ENCODE assay signal across 10 mouse cellular contexts in the genomic region with DNA sequence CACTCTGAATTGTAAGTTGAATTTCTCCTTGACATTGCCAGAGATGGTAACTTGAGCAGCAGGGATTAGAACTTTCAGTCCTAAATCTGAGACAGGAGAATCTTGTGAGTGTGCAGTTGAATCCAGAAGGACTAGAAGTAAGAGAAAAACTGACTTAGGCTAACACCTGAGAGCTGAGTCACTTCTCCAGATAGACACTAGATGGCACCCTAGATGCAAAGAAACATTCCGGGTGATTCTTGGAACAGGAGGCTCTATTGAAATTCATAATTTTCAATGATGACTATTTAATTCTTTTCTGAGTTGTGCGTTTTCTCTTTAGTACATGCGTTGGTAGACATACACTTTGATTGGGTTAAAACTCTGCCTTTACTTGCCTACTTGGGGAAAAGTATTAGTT.
A peak's percentile ranks its signal among the peaks of the same experiment; 100 is the strongest.
DNase-seq lines count a peak whose midpoint lies in the region; ATAC-seq and TF ChIP-seq lines count a peak whose summit lies in the region.
"Had no signal": no experiment of that assay in that cellular context is flagged by ENCODE, and none has a peak within 500 bp of the region (broad histone marks: within the 10 kb centered on the region; RNA-seq: fewer than 3 reads in every experiment).

No protein-coding gene starts in this region.

- no peak for TF ChIP-seq POLR2A in MEL (IDR thresholded peaks at IDR 0.05; ENCODE audit: control insufficient read depth in 1 of 2, insufficient read depth in 1 of 2, low read depth in 1 of 2, low read length in 2 of 2, poor library complexity in 1 of 2)

- peak; percentile 46 for TF ChIP-seq RAD21 in MEL (IDR thresholded peaks at IDR 0.05; ENCODE audit: low read depth, low read length)

- H3K27me3 ChIP-seq in forebrain, postnatal 0 days (ENCODE audit: insufficient read depth, low read length), result no peaks in the 10 kb centered on the region
- H3K27me3 ChIP-seq in forebrain, embryonic 16.5 days (replicated peaks; ENCODE audit: control insufficient read depth, insufficient read depth, low read length), result no peaks in the 10 kb centered on the region
- H3K27me3 ChIP-seq in MEL (ENCODE audit: control insufficient read depth in 1 of 2, insufficient read depth in 2 of 2, low read length in 2 of 2), result no peaks in the 10 kb centered on the region

- H3K4me2 ChIP-seq in forebrain, postnatal 0 days (ENCODE audit: low read depth), result no peak overlapping the region
- no peak overlapping the region for H3K4me2 ChIP-seq in forebrain, embryonic 16.5 days (ENCODE audit: low read length)

- no peaks in the 10 kb centered on the region for H3K9me3 ChIP-seq in forebrain, postnatal 0 days (ENCODE audit: low read length)
- H3K9me3 ChIP-seq in forebrain, embryonic 16.5 days (ENCODE audit: control insufficient read depth, low read length), result no peaks in the 10 kb centered on the region
- H3K9me3 ChIP-seq in MEL (replicated peaks; ENCODE audit: insufficient read depth, low read length), result no peaks in the 10 kb centered on the region
- H3K9me3 ChIP-seq: midbrain, embryonic 10.5 days had no signal

- no peak overlapping the region for H3K9ac ChIP-seq in forebrain, postnatal 0 days
- no peak overlapping the region for H3K9ac ChIP-seq in forebrain, embryonic 16.5 days (replicated peaks; ENCODE audit: low read depth, low read length)
- no peak overlapping the region for H3K9ac ChIP-seq in MEL (ENCODE audit: control insufficient read depth, low read depth, low read length, poor library complexity, severe bottlenecking)

- WGBS in forebrain, postnatal 0 days, result 37% methylated on average over 3 of the region's 3 CpGs
- 49% methylated on average over 3 of the region's 3 CpGs for WGBS in forebrain, embryonic 16.5 days

- intact Hi-C loops in left cerebral cortex, postnatal 14 days (cut with DNase I), result no loop called here

- ATAC-seq in forebrain, postnatal 0 days, result peak; percentile 38; the same call in 1 of the 2 replicates
- ATAC-seq in forebrain, embryonic 16.5 days, result no peak

- no peaks in the 10 kb centered on the region for H3K36me3 ChIP-seq in forebrain, postnatal 0 days (ENCODE audit: insufficient read depth)
- no peaks in the 10 kb centered on the region for H3K36me3 ChIP-seq in forebrain, embryonic 16.5 days (ENCODE audit: control insufficient read depth, insufficient read depth)
- H3K36me3 ChIP-seq in MEL (ENCODE audit: control insufficient read depth in 1 of 2, insufficient read depth in 2 of 2, low read length in 2 of 2), result no peaks in the 10 kb centered on the region
- H3K36me3 ChIP-seq: midbrain, embryonic 10.5 days had no signal

- no peaks in the 10 kb centered on the region for H3K79me2 ChIP-seq in MEL (ENCODE audit: control insufficient read depth, insufficient read depth, low read length, poor library complexity)

- H3K4me3 ChIP-seq in forebrain, postnatal 0 days (ENCODE audit: low read depth, low read length), result no peak overlapping the region
- no peak overlapping the region for H3K4me3 ChIP-seq in forebrain, embryonic 16.5 days (replicated peaks; ENCODE audit: low read length)
- no peak overlapping the region for H3K4me3 ChIP-seq in MEL (ENCODE audit: control insufficient read depth in 1 of 2, insufficient read depth in 1 of 2, low read depth in 2 of 2, low read length in 2 of 2)
- H3K4me3 ChIP-seq: midbrain, embryonic 10.5 days had no signal

- no peak overlapping the region for H3K27ac ChIP-seq in forebrain, postnatal 0 days (ENCODE audit: low read depth, low read length)
- no peak overlapping the region for H3K27ac ChIP-seq in forebrain, embryonic 16.5 days (ENCODE audit: low read length)
- H3K27ac ChIP-seq in MEL (ENCODE audit: control insufficient read depth, low read depth, low read length), result no peak overlapping the region
- H3K27ac ChIP-seq: midbrain, embryonic 10.5 days had no signal

- no peak for TF ChIP-seq EP300 in MEL (IDR thresholded peaks at IDR 0.05; ENCODE audit: low read depth in 1 of 2, low read length in 2 of 2)

- TF ChIP-seq CTCF in forebrain, postnatal 0 days (IDR thresholded peaks at IDR 0.05; ENCODE audit: low read depth), result peak; percentile 74
- TF ChIP-seq CTCF in MEL (IDR thresholded peaks at IDR 0.05 in 2 of 3, conservative IDR thresholded peaks at IDR 0.05 in 1 of 3; ENCODE audit: control insufficient read depth in 1 of 3, insufficient read depth in 1 of 3, low read depth in 2 of 3, low read length in 3 of 3, poor library complexity in 1 of 3, severe bottlenecking in 1 of 3), result peak in 2 of 3 experiments; percentile 44 to 52; a peak in 4 of 6 replicates

- no peaks in the 10 kb centered on the region for H3K4me1 ChIP-seq in forebrain, postnatal 0 days (ENCODE audit: insufficient read depth)
- H3K4me1 ChIP-seq in forebrain, embryonic 16.5 days (replicated peaks; ENCODE audit: control insufficient read depth, insufficient read depth, low read length), result no peaks in the 10 kb centered on the region
- no peaks in the 10 kb centered on the region for H3K4me1 ChIP-seq in MEL (ENCODE audit: control insufficient read depth in 1 of 2, insufficient read depth in 2 of 2, low read length in 2 of 2)
- H3K4me1 ChIP-seq: midbrain, embryonic 10.5 days had no signal

- DNase-seq in forebrain, postnatal 0 days, result peak; percentile 70
- DNase-seq in left cerebral cortex, postnatal 14 days (ENCODE audit: low spot score in 2 of 2), result peak; percentile 67 to 68
- no peak for DNase-seq in left cerebral cortex, adult 8-10 months (ENCODE audit: low spot score in 2 of 2)
- DNase-seq in MEL (ENCODE audit: low read depth, low spot score), result peak; percentile 31
- peak; percentile 55 for DNase-seq in embryo, embryonic 10.5 days (ENCODE audit: low spot score)
- no peak for DNase-seq in ovary, postnatal 36 days (ENCODE audit: low spot score)
- no peak for DNase-seq in adrenal gland, adult 8-10 months
- DNase-seq: heart, postnatal 4 days had no signal

TF ChIP-seq in MEL, 35 proteins besides CTCF, POLR2A, EP300 and RAD21:
- TF ChIP-seq ZC3H11A (IDR thresholded peaks at IDR 0.05; ENCODE audit: low read depth, low read length) (0 out of 2 replicates have a peak, but pooled peaks have one; percentile 23), CHD2 (IDR thresholded peaks at IDR 0.05; ENCODE audit: low read length) (no peak), GABPA (IDR thresholded peaks at IDR 0.05; ENCODE audit: low read depth, low read length) (no peak), SMC3 (IDR thresholded peaks at IDR 0.05; ENCODE audit: low read depth, low read length) (peak; percentile 37), ZKSCAN1 (IDR thresholded peaks at IDR 0.05; ENCODE audit: low read depth, low read length) (no peak), BHLHE40 (IDR thresholded peaks at IDR 0.05; ENCODE audit: borderline replicate concordance, low read depth, low read length) (no peak), CHD1 (IDR thresholded peaks at IDR 0.05; ENCODE audit: low read depth, low read length) (no peak), ELF1 (IDR thresholded peaks at IDR 0.05; ENCODE audit: low read depth, low read length) (no peak)

Comparison
In these comparisons a context has a peak if more than half of its experiments do, and no peak if none do; other contexts are left out.
1. DNase-seq: peak in forebrain, postnatal 0 days (single experiment), left cerebral cortex, postnatal 14 days (2 of 2), MEL (single experiment) and embryo, embryonic 10.5 days (single experiment); none in left cerebral cortex, adult 8-10 months (0 of 2), ovary, postnatal 36 days (single experiment) and adrenal gland, adult 8-10 months (single experiment).